Mouse (Mus musculus): ENCODE measurements around the gene Iqch.

Gene Iqch

DNA sequence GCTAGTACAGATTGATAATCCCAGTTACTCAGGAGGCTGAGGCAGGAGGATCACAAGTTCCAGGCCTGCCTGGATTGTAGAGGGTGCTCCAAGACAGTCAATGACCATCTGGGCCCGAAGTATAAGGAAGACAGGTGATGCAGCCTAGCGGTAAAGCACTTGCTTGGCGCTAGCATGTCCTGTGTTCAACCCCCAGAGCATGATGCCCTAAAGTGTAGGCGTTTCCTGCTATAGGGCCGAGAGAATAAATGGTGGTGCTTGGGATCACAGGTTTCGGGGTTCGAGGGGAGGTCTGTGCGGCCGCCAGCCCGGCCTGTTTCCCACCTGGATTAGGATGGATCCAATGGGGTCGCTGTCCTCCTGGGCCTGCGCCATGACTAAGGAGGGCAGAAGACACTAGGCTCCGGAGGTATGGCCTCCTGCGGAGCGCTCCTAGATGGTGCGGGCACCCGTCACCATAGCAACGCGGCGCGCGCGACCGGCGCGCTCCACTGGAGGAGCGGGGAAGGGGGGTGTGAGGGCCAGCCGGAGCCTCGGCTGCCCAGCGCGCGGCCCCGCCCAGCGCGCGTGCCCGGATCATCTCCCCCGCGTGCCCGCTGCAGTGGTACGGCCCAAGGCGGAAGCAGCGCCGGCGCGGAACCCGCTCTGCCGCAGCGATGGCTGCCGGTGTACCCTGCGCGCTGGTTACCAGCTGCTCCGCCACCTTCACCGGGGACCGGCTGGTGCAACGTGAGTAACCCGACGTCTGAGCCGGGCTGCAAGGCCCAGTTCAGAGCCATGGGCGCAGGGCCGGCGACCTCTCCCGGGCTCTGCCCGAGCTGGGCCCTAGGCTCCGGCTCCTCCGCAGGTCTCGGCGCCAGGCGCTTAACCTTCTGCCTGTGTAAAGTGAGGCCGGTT lies at the start of gene Iqch, which contains the start of gene Aagab:
TSS of gene Iqch (minus strand) at position 451 of the 897 bp plus-strand sequence.
TSS of gene Aagab (plus strand) at position 618 of the 897 bp plus-strand sequence.
- no peaks in the 10 kb centered on the region for H3K36me3 ChIP-seq (ENCODE audit: control insufficient read depth, insufficient read depth, low read length, poor library complexity, severe bottlenecking)
- no peaks in the 10 kb centered on the region for H3K27me3 ChIP-seq (ENCODE audit: control insufficient read depth, insufficient read depth, low read length, poor library complexity, severe bottlenecking)
- peak; percentile 99 for DNase-seq (ENCODE audit: low read depth, low spot score)

DNA sequence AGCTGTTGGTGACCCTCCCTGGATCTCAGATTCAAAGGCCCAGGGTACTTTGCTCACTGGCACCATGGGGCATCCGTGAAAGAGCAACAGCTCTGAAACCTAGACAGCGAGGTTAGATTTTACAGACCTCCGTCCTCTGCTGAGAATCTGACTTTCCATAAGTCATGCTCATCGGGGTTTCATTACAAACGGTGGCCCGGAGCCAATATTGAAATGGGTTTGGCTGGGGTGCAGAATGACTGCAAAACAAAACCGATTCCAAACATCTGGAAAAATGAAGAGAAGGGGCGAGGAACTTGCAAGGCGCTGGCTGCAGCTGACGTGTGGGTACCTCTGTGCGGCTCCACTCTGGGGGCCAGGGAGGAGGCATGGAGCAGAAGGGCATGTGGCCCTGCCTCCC lies 49.3 kb upstream of the Iqch start:
- Histone ChIP-seq H3K36me3 (ENCODE audit: control insufficient read depth, insufficient read depth, low read length, poor library complexity, severe bottlenecking) (peaks cover 3% of the 10 kb centered on the region; the same call in 1 of the 2 replicates), H3K27me3 (ENCODE audit: control insufficient read depth, insufficient read depth, low read length, poor library complexity, severe bottlenecking) (no peaks in the 10 kb centered on the region)
- DNase-seq (ENCODE audit: low read depth, low spot score): no peak

- Histone ChIP-seq H3K27me3 (ENCODE audit: control insufficient read depth, insufficient read depth, low read length, poor library complexity, severe bottlenecking) (no peaks in the 10 kb centered on the region), H3K36me3 (ENCODE audit: control insufficient read depth, insufficient read depth, low read length, poor library complexity, severe bottlenecking) (peaks cover 3% of the 10 kb centered on the region; the same call in 1 of the 2 replicates)
- DNase-seq (ENCODE audit: low read depth, low spot score): no peak
These were observed 48.6 kb upstream of the Iqch start for GRCm38 (mm10) chr9:63650905-63651304.

DNA sequence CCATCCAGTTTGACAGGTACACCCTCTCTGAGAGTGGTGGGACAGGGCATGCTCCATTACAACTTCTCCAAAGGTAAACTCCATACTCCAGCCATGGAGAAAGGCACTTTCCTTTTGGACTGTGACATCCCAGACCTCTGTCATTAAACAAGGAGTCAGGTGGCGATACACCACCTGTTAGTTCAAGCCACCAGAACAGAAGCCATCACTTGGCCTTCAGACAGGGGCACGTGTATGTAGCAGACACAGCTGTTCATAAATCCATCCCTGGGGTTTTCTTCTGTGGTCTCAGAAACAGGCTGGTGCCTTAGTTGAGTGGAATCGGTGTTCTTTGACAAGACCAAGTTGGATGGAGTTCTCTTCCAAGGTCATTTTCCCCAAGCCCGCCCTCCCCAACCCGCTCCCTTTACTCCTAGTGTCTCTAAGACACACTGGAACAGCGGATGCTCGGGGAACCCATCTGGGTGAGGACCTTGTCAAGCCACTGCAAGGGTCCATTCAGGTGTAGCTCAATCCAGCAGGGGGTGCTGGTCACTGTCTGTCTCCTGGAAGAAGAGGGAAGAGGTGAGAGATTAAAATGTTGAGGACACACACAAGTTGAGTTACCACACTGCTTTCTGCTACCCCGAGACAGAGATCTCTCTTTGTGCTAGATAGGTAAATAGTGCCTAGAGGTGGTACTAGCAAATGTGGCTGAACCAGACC lies 47.7 kb upstream of the Iqch start:
- no peaks in the 10 kb centered on the region for H3K27me3 ChIP-seq (ENCODE audit: control insufficient read depth, insufficient read depth, low read length, poor library complexity, severe bottlenecking)
- peak; percentile 57 for DNase-seq (ENCODE audit: low read depth, low spot score)
- H3K36me3 ChIP-seq (ENCODE audit: control insufficient read depth, insufficient read depth, low read length, poor library complexity, severe bottlenecking): peaks cover 3% of the 10 kb centered on the region; the same call in 1 of the 2 replicates

DNA sequence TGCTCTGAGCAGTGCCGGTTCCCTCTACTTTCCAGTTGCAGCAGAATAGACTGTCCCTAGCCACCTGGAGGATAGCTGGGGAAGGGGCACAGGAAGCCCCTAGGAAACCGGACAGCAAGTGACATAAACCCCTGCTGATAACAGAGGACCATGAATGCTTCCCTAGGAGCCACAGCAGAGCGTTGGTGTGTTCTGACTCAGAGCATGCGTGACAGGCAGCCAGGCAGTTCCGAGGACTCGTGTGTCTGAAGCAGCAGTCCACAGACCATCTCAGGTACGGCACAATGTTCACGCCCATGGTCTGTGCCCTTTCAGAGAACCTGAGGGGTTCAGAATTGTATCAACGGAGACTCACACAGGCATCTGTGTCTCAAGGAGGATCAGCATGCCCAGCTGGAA lies 46.2 kb upstream of the Iqch start:
- H3K36me3 ChIP-seq (ENCODE audit: control insufficient read depth, insufficient read depth, low read length, poor library complexity, severe bottlenecking): peaks cover 3% of the 10 kb centered on the region; the same call in 1 of the 2 replicates
- H3K27me3 ChIP-seq (ENCODE audit: control insufficient read depth, insufficient read depth, low read length, poor library complexity, severe bottlenecking): no peaks in the 10 kb centered on the region

DNA sequence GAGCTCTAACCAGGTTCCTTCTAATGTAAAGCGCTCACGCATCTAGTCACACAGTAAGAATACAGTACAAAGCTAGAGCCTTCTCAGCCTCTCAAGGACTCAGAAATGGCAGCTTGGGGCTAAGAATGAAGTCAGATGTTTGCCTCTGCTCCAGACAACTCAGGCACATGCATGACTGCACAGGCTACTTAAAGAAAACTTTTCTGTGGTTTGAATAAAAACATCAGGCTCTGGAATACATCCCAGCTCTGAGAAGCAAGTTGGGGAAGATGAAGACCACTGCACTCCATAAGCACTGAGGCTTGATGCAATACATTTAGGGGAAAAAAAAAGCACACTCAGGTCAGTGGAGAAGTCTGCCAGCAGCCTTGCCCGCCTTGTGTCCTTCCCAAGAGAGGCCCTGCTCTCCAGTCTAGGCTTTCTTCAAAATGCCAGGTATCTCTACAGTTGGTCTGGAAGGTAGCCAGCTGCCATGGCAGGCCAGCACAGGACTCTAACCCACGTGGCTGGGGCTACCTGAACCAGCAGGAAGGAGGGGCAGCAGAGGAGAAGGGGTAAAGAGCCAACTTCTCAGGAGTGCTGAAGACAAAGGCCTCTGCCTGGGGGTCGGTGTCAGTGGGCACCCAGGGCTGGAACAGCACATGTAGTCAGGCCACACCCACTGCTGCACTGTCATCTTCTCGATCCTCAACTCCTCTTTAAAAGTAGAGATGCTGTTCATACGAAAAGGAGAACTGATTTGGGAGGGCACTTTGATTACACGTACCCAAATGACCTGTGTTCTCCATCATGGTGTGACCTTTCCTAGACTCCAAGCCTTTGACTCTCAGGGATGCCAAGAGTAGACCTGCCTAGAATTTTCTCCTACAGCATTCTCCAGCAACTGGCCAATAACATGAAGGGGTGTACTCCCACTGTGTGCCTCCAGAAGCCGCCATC lies 45.6 kb upstream of the Iqch start:
- H3K27me3 ChIP-seq (ENCODE audit: control insufficient read depth, insufficient read depth, low read length, poor library complexity, severe bottlenecking): no peaks in the 10 kb centered on the region
- H3K36me3 ChIP-seq (ENCODE audit: control insufficient read depth, insufficient read depth, low read length, poor library complexity, severe bottlenecking): peaks cover 3% of the 10 kb centered on the region; the same call in 1 of the 2 replicates
- no peak for DNase-seq (ENCODE audit: low read depth, low spot score)

More for the DNA sequence above, 46.2 kb upstream of the Iqch start:
- DNase-seq (ENCODE audit: low read depth, low spot score): no peak

- Histone ChIP-seq H3K27me3 (ENCODE audit: control insufficient read depth, insufficient read depth, low read length, poor library complexity, severe bottlenecking) (no peaks in the 10 kb centered on the region), H3K36me3 (ENCODE audit: control insufficient read depth, insufficient read depth, low read length, poor library complexity, severe bottlenecking) (peaks cover 4% of the 10 kb centered on the region; the same call in 1 of the 2 replicates)
- DNase-seq (ENCODE audit: low read depth, low spot score): no peak
These were observed 42.8 kb upstream of the Iqch start for GRCm38 (mm10) chr9:63645084-63645483.

GRCm38 (mm10) chr9:63644011-63644410 lies 41.7 kb upstream of the Iqch start:
- DNase-seq (ENCODE audit: low read depth, low spot score): no peak
- Histone ChIP-seq H3K27me3 (ENCODE audit: control insufficient read depth, insufficient read depth, low read length, poor library complexity, severe bottlenecking) (no peaks in the 10 kb centered on the region), H3K36me3 (ENCODE audit: control insufficient read depth, insufficient read depth, low read length, poor library complexity, severe bottlenecking) (peaks cover 3% of the 10 kb centered on the region; the same call in 1 of the 2 replicates)

GRCm38 (mm10) chr9:63641983-63642646 lies 39.8 kb upstream of the Iqch start:
- no peak for DNase-seq (ENCODE audit: low read depth, low spot score)
- H3K27me3 ChIP-seq (ENCODE audit: control insufficient read depth, insufficient read depth, low read length, poor library complexity, severe bottlenecking): no peaks in the 10 kb centered on the region
- H3K36me3 ChIP-seq (ENCODE audit: control insufficient read depth, insufficient read depth, low read length, poor library complexity, severe bottlenecking): peaks cover 3% of the 10 kb centered on the region; the same call in 1 of the 2 replicates

DNA sequence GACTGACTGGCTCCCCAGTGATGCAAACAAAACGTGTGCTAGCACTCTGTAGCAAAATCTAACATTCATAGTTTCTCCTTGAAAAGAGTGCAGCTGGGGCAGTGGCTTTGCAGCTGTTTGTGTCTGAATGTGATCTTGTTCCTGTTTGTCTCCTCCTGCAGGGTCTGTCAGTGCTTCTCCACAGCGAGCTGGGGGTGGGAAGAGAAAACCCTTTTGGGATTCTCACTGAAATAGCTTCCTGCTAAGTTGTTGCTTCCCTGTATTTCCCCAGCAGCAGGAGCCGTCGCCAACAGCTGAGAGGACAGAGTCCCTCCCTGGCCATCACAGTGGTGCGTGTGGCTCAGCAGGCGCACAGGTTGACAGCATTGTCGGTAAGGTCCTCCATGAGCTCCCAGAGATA lies 33.8 kb upstream of the Iqch start:
- peaks cover 7% of the 10 kb centered on the region for H3K36me3 ChIP-seq (ENCODE audit: control insufficient read depth, insufficient read depth, low read length, poor library complexity, severe bottlenecking)
- DNase-seq (ENCODE audit: low read depth, low spot score): no peak
- no peaks in the 10 kb centered on the region for H3K27me3 ChIP-seq (ENCODE audit: control insufficient read depth, insufficient read depth, low read length, poor library complexity, severe bottlenecking)

- H3K27me3 ChIP-seq (ENCODE audit: control insufficient read depth, insufficient read depth, low read length, poor library complexity, severe bottlenecking): no peaks in the 10 kb centered on the region
- DNase-seq (ENCODE audit: low read depth, low spot score): no peak
- H3K36me3 ChIP-seq (ENCODE audit: control insufficient read depth, insufficient read depth, low read length, poor library complexity, severe bottlenecking): peaks cover 4% of the 10 kb centered on the region
These were observed 31.0 kb upstream of the Iqch start for GRCm38 (mm10) chr9:63633334-63633733.

DNA sequence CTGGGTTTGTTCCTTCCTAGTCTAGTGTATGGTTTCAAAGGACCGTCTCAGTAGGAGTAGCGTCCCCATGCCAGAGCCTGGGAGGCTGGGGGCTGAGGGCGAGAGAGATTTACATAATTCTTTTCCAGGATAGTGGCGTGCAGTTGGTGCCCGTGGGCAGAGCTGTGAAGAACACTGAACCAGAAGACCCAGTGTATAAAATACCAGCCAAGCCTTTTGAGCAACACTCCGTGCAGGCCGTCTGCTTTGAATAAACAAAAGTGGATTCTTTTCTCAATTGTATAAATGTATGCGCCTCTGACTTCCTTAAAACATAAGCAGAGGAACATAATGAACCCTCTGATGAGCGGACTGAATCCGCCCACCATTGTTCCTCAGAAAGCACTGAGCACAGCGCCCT lies 30.6 kb upstream of the Iqch start:
- H3K27me3 ChIP-seq (ENCODE audit: control insufficient read depth, insufficient read depth, low read length, poor library complexity, severe bottlenecking): no peaks in the 10 kb centered on the region
- DNase-seq (ENCODE audit: low read depth, low spot score): no peak
- peaks cover 4% of the 10 kb centered on the region for H3K36me3 ChIP-seq (ENCODE audit: control insufficient read depth, insufficient read depth, low read length, poor library complexity, severe bottlenecking)

DNA sequence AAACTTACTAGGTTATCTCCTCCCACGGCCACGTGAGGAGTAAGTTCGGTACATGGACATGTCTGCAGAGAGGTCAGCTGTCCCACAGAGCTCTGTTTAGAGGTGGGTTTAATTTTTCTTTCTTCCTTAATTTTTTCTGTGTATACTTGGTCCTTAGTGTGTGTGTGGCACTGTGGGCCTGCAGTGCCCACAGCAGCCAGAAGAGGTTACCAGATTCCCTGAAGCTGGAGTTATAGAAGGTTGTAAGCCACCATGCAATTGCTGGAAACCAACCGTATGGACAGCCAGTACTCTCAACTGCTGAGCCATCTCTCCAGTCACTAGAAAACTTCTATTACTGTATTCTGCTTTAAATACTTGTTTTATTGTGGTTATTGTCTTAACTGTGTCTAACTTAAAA lies 29.8 kb upstream of the Iqch start:
- no peak for DNase-seq (ENCODE audit: low read depth, low spot score)
- Histone ChIP-seq H3K36me3 (ENCODE audit: control insufficient read depth, insufficient read depth, low read length, poor library complexity, severe bottlenecking) (peaks cover 4% of the 10 kb centered on the region), H3K27me3 (ENCODE audit: control insufficient read depth, insufficient read depth, low read length, poor library complexity, severe bottlenecking) (no peaks in the 10 kb centered on the region)
